Mouse (Mus musculus): ENCODE data around the gene Chdh.

Gene Chdh

DNA sequence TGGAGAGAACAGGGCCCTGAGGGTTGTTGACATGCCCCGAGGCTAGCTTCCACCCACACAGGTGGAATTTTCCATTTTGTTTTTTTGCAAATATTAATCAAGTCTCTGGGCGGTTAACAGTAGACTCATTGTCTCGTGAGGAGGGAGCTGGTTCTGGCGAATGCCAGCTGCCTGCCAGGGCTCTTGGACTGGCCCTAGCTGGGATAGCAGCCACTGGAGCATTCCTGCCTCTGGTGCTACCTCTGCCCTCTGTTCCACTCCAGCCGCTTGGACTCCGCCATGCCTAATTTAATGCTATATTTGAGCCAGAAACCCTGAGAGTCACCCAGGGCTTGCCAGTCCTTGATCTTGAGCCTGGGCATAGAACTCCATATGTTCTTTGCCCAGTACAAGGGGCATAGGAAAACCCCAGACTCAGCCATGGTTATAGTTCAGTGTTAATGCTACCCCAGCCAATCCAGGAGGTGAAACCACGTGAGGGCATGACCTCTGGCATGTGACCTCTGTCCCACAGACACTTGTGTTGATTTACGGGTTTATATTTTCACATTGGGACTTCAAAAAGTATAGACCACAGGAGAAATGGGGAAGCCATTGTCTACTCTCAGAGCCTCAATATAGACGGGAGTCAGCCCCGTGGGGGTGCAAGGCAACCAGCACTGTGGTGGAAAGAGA lies 3.2 kb downstream of the Chdh start:
- no peak for DNase-seq (ENCODE audit: low read depth, low spot score)

DNA sequence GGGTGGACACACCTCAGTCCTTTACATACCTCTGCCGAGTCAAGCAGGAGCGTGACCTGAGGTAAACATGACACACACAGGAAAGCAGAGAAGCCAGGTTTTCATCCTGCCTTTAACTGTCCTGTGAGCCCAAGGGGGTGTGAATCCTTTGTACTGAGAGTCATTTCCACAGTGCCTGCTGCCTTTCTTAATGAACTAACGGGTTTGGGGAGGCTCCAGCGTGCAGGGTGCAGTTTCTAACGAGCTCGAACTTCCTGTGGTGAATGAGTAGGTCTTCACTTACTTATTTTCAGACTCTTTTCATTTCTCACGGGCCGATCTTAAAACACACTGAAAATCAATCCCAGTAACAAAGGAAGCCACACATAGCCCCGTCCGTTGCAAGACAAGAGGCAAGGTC lies 5.7 kb downstream of the Chdh start:
- no peak for DNase-seq (ENCODE audit: low read depth, low spot score)

DNA sequence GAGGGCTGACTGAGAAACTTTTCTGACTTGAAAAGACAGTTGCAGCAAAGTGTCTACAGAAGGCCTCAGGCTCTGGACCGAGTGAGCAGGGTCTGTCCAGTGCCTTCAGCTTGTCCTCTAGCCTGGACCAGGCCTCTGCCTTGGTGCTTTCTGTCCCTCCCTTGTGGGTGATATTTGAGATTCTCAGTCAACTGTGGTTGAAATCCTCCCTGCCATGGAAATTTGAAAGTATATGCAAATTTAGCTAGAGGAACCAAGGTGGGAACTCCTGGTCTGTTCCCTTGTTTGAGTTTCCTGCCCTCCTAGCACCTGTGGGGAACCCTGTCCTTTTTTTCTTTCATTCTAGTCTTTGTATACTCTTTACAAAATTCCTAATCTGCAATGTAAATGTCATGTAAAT lies 6.2 kb downstream of the Chdh start:
- no peak for DNase-seq (ENCODE audit: low read depth, low spot score)

DNA sequence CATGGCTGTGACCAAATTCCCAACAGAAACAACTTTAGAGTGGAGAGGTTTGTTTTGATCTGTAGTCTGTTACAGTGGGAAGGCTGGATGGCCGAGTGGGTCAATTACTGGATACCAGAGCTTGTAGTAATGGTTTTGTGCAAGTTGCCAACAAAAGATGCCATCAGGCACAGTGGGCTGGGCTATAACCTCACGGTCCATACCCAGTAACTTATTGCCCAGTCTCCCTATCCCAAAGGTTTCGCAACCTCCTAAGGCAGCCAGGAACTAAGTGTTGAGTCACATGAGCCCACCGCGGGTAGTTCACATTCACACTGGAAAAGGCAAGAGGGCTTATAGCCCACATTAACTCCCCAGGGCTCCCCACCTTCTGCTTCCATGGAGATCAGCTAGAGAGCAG lies 7.8 kb downstream of the Chdh start:
- no peak for DNase-seq (ENCODE audit: low read depth, low spot score)

DNA sequence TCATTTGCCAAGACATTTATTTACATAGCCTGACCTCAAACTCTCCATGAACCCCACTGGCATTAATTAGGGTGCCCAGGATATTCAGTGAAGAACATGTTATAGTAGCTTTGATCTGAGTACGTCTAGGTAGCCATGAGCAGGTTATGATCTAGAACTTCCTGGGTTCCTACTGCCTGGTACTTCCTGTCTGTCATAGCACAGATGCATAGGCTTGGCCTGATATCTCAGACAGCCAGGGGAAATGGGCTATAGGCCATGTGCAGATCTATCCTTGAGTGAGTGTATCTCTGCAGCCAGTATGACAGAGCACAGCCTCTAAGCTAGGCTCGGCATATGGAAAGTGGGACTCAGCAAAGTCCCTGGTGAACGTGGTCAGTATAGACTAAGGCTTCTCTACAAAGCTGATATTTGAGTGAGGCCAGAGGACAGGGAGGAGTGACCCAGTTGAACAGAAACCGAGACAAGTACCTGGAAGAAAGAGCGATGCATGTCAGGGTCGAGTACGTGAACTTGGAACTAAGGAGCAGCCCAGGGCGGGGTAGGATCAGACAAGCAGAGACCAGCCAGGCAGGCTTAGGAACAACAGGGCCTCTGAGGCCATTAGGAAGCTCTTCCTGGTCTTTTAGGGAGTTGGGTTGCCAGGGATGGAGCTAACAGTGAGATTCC lies 9.1 kb downstream of the Chdh start:
- no peak for DNase-seq (ENCODE audit: low read depth, low spot score)

GRCm38 (mm10) chr14:30018463-30018801 lies 9.6 kb downstream of the Chdh start:
- DNase-seq (ENCODE audit: low read depth, low spot score) = no peak

DNA sequence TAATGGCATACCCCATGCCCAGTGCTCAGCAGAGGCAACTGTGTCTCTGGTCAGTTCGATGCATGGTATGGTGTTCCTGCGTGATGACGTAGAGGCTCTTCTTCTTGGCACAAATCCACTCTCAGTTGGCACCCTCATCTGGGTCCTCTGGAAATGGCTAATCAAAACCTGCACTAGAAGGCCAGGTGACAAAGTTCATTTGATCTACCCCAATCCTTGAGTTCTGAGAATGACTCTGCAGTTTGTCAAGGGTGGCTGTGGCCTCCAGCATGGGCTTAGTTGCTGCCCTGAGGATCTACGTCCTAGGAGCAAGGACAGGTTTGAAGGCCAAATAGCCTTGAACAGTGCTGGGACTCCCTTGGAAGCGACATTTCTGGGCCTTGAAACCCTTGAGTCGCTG lies 10.0 kb downstream of the Chdh start:
- DNase-seq (ENCODE audit: low read depth, low spot score) = no peak

DNA sequence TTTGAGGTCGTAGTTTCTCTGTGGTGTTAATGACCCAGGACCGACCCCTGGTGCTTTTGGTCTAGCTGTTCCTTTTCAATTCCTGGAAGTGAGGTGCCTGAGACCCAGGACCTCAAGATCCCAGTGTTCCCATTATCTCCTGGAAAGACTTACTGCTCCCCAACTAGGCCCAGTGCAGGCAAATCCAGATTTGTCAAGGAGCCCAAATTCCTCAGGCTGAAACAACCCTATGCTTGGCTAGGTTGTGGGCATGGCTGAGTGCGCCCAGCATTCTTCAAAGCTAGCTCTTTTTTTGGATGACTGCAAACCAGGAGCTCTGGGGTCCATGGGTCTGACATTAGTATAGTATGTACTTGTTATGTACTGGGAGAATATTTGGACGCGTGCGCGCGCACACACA lies 10.6 kb downstream of the Chdh start:
- no peak for DNase-seq (ENCODE audit: low read depth, low spot score)

DNA sequence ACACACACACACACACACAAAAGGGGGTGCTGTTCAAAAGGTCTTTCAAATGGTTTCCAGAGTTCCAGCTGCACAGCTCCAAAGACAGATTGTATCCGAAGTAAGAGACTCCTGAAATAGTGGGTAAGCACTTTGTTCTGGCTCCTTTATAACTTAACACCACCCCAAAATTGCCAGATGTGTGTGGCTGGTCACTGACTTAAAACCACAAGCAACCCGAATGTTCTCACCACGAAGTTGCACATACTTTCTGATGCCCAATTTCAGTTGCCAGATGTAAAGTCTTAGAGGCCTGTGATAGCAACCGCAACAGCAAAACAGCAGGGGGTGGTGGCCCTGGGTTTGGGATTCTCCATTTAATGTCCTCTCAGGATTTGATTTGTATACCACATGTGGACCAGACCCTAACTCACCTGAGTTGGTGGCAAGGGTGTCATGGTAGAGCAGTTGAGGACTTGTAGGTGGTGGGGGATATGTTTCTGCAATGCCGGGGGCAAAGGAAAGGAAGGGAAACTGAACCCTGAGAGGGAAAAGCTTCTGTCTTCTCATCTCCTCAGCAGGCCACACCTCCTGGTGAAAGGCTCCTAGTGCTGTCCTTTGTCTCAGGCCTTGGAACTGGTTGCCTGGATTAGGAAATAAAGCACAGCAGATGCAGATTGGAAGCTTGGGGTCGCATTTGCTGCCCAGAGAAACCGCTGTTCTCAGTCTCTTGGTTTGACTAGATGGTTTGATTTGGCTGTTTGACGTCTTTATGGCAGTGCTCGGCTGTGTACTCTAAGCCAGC lies 11.2 kb downstream of the Chdh start:
- DNase-seq (ENCODE audit: low read depth, low spot score) = no peak

DNA sequence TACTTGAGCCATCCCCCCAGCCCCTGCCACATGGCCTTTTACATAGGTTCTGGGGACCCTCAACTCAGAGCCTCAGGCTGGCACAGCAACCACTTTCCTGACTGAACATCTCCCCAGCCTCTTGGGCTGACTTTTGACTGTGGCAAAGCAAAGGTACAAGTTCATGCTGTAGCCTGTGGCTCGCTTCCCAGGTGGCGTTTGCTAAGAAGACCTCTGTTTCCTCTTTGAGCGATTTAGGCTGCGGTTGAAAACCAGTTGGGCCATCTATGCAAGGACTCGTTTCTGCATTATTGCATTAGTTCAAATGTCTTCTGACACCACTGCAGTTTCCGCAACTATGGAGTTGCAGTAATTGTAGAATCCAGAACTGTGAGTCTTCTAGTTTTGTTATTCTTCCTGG lies 13.6 kb downstream of the Chdh start:
- DNase-seq (ENCODE audit: low read depth, low spot score) = no peak

- no peak for DNase-seq (ENCODE audit: low read depth, low spot score)
Observed at GRCm38 (mm10) chr14:30024387-30024786, 15.6 kb downstream of the Chdh start.

- DNase-seq (ENCODE audit: low read depth, low spot score) = no peak
Observed at GRCm38 (mm10) chr14:30027378-30027777, 18.6 kb downstream of the Chdh start.

DNA sequence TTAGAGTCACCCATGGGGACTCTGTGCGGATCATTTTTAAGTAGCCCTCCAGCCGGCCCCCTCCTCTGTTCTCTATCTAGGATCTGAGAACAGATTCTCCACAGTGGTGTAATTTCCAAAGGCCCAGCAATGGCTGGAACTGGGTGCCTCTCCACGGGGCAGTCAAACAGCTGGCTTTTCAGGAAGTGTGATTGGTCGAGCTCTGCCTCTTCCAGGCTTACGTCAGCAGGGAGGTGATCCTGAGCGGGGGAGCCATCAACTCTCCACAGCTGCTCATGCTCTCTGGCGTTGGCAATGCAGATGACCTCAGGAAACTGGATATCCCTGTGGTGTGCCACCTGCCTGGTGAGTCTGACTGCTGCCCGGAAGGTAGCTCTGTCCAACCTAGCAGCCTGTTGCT lies 24.6 kb downstream of the Chdh start:
- DNase-seq (ENCODE audit: low read depth, low spot score) = no peak

DNA sequence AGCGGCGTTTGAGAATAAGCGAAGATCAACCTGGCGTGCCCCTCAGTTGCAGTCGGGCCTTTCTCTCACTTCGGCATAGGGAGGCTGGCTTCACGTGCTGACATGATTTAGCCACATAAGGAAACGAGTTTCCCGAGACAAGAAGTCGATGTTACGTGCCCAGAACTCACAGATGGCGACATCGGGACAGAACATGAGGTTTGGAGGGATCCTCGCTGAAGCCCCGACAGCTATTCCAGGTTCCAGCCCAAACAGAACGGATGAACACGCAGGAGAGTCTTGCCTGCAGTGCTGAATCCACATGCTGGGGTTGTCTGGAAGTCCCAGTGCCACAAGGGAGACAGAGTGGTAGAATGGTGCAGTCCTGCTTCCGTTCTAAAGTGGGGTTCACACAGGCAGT lies 29.6 kb downstream of the Chdh start:
- DNase-seq (ENCODE audit: low read depth, low spot score) = peak; percentile 60

- no peak for DNase-seq (ENCODE audit: low read depth, low spot score)
Observed at GRCm38 (mm10) chr14:30039413-30039812, 30.6 kb downstream of the Chdh start.

- no peak for DNase-seq (ENCODE audit: low read depth, low spot score)
Observed at GRCm38 (mm10) chr14:30041836-30042235, 33.0 kb downstream of the Chdh start.

- no peak for DNase-seq (ENCODE audit: low read depth, low spot score)
Observed at GRCm38 (mm10) chr14:30043356-30043940, 34.6 kb downstream of the Chdh start.

GRCm38 (mm10) chr14:30045239-30045638 lies 36.4 kb downstream of the Chdh start:
- no peak for DNase-seq (ENCODE audit: low read depth, low spot score)

DNA sequence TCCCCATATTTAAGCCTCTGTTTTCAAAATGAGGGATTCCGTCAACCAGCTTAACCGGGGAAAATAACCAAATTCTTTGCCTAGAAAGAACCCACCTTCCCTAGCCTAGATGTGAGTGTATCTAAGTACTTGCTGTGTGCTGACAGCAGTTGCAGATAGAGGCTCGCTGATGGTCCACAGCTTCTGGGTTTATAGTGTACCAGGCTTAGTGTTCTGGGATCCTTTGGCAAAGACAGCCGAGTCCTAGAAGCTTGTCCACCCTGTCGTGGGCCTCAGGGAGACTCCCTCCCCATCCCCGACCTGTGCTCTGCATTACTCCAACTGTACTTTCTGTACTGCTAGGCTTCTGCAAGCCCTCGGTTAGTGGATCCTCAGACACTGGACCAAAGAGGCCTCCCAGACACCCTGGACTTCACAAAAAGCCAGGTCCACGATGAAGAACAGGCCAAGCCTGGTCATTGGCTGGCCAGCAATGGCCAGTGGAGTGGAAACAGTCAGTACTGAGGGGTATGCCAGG lies 36.9 kb downstream of the Chdh start:
- no peak for DNase-seq (ENCODE audit: low read depth, low spot score)

DNA sequence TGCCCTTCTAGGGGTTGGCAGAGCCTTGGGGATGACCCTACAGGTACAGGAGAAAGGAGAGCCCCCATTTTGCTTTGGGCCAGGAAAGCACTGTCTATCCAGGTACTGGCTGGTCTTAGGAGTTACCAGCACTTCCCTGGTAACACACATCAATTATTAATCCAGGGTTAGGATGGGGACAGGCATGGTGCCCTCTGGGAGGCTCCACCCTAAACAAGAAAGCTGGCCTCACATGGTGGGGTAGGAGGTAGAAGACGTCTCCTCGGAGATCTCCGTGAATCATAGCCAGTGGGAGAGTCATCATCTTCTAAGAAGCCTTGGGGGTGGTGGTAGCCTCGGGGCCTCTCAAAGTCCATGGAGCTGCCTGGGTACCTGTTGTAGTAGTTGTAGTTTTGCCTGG lies 38.2 kb downstream of the Chdh start:
- DNase-seq (ENCODE audit: low read depth, low spot score) = no peak

GRCm38 (mm10) chr14:30048049-30048448 lies 39.2 kb downstream of the Chdh start:
- no peak for DNase-seq (ENCODE audit: low read depth, low spot score)

DNA sequence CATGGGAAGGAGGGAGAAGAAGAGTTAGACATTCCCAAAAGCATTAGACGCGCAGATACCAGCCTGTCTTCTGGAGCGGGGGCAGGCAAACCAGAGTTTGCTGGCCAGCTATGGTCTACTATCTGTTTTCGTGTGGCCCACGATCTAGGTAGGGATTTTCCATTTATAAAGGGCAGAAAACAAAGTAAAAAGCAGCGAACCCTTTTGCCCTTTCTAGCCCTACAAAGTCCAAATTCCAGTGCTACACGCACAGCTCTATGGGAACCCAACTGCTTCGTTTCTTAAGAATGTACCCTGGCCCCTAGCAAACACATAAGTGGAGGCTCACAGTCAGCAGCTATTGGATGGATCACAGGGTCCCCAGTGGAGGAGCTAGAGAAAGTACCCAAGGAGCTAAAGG lies 41.5 kb downstream of the Chdh start:
- no peak for DNase-seq (ENCODE audit: low read depth, low spot score)

Measured in brain, embryonic 18.5 days (tissue).